Mouse (Mus musculus) midbrain, embryonic 15.5 days (tissue): ENCODE measurements at regions not wholly inside any gene's neighbourhood (a gene's known extent, or its start where the extent isn't known, plus 50 kb on each side); places are given as distances from the start of the nearest gene placed in this dataset.

Experiments
- ATAC-seq: fragments of 200-750 bp; cut with Nextera tagmentation; replicated peaks from 2 replicates; pipeline ENCODE4 v1.8.0; 2017; ENCODE audit warnings: moderate TSS enrichment
- H3K27ac ChIP-seq: fragments of 300-500 bp; sonication (generic); 2 replicates; pipeline ENCODE4 v1.5.1; 2015; ENCODE audit warnings: mild to moderate bottlenecking, inconsistent platforms
- H3K27me3 ChIP-seq: fragments of 300-500 bp; sonication (generic); replicated peaks from 2 replicates; pipeline ENCODE4 v1.6.1; 2015; ENCODE audit warnings: inconsistent platforms
- H3K36me3 ChIP-seq: fragments of 300-500 bp; sonication (generic); replicated peaks from 2 replicates; pipeline ENCODE4 v1.6.1; 2015; ENCODE audit warnings: inconsistent platforms
- H3K4me1 ChIP-seq: fragments of 300-500 bp; sonication (generic); 2 replicates; pipeline ENCODE4 v1.6.1; 2015; ENCODE audit warnings: inconsistent platforms
- H3K4me2 ChIP-seq: fragments of 300-500 bp; sonication (generic); 2 replicates; pipeline ENCODE4 v1.6.1; 2015; ENCODE audit warnings: inconsistent platforms, mild to moderate bottlenecking, moderate library complexity
- H3K4me3 ChIP-seq: fragments of 300-500 bp; sonication (generic); 2 replicates; pipeline ENCODE4 v1.5.1; 2015; ENCODE audit warnings: mild to moderate bottlenecking, inconsistent platforms
- H3K9ac ChIP-seq: fragments of 300-500 bp; sonication (generic); 2 replicates; pipeline ENCODE4 v1.6.1; 2015; ENCODE audit warnings: mild to moderate bottlenecking, inconsistent platforms
- H3K9me3 ChIP-seq: fragments of 300-500 bp; sonication (generic); 2 replicates; pipeline ENCODE4 v1.6.1; 2016; ENCODE audit warnings: inconsistent platforms
- WGBS: fragments of 180-500 bp; shearing (Covaris S2); methylation state at CpG from one replicate; pipeline ENCODE4 v1.1.7; 2015; ENCODE audit warnings: mixed read lengths; 5-methylcytosine and 5-hydroxymethylcytosine counted together

DNA sequence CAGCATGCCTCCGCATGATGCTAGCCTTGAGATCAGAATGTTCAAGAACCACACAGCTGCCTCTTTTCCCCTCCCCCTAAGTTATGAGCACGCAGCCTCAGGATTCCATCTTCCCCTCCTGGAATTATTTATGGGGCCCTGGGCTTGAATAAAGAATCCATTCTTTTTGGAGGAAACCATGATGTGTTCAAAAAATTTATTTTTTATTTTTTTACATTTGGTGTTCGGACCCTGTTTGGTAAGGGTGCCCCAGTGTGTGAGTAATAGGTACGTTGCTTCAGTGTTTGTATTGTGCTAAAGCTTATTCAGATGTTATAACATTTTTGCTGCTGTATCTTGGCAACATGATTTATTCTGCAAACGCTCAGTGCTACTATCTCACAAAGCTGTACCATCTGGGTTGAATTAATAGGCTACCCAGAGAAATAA lies 147.8 kb upstream of the Tox3 start:
- Histone ChIP-seq H3K4me2 (peak overlapping the region; percentile 43), H3K4me3 (no peak overlapping the region), H3K9ac (no peak overlapping the region), H3K4me1 (peaks cover 45% of the 10 kb centered on the region), H3K27me3 (no peaks in the 10 kb centered on the region), H3K9me3 (no peaks in the 10 kb centered on the region), H3K27ac (peak overlapping the region; percentile 88), H3K36me3 (no peaks in the 10 kb centered on the region)
- WGBS = 6% methylated on average over 5 of the region's 5 CpGs
- ATAC-seq = peak; percentile 68

DNA sequence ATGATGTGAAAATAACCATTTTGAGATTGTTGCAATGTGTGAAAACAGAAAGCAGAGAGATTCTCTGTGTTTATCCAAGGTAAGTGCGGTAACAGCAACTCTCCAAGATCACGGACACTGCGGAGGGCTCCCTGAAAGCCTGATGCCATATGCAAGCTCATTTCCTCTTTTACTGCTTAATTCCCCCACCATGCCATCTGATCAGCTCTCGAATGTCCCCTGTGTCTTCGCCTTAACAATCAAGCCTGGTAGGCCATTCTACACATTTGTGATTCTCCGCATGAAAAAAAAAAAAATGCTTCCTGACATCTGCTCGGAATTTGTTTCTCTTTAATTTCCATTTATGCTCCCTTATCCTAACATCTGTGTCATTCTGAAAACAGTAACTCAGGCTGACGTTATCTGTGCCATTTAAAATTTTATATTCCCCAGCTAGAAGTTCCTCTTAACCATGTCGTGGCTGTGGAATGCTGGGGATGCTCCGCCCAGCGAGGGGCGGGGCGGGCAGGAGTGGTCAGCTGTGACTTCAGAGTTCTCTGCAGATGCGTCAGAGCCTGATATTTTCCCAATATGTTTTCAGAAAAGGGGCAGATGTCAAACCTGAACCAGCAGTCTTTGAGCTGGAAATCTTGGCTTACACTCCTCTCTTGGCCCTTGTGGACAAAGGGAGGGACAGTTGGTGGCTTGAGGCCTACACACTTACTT lies 144.5 kb upstream of the Tox3 start:
- Histone ChIP-seq H3K9me3 (no peaks in the 10 kb centered on the region), H3K27me3 (no peaks in the 10 kb centered on the region), H3K4me2 (no peak overlapping the region), H3K27ac (no peak overlapping the region), H3K36me3 (no peaks in the 10 kb centered on the region), H3K4me3 (no peak overlapping the region), H3K4me1 (peaks cover 46% of the 10 kb centered on the region), H3K9ac (no peak overlapping the region)
- 42% methylated on average over 14 of the region's 14 CpGs for WGBS
- no peak for ATAC-seq

DNA sequence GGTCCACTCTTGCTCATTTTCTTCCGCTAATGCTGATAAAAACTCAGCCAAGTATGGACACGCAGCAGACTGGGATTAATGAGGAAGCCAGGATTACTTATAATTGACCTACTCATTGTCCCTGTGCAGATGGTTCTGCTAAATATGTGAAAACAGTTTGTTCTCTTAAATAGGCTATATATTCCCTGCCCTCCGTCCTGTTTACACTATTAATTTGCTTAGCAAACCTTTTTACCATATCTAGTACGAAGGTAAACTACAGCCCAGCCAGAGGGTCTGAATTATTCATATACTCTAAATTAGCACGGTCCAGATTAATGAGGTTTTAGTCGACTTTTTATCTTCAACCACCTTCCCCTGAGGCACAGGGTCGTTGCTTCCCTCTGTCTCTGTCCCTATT lies 143.5 kb upstream of the Tox3 start:
- Histone ChIP-seq H3K9ac (no peak overlapping the region), H3K27ac (no peak overlapping the region), H3K36me3 (no peaks in the 10 kb centered on the region), H3K4me2 (no peak overlapping the region), H3K4me1 (peaks cover 37% of the 10 kb centered on the region), H3K27me3 (no peaks in the 10 kb centered on the region), H3K9me3 (no peaks in the 10 kb centered on the region), H3K4me3 (no peak overlapping the region)
- WGBS = 20% methylated on average over 7 of the region's 7 CpGs
- no peak for ATAC-seq

DNA sequence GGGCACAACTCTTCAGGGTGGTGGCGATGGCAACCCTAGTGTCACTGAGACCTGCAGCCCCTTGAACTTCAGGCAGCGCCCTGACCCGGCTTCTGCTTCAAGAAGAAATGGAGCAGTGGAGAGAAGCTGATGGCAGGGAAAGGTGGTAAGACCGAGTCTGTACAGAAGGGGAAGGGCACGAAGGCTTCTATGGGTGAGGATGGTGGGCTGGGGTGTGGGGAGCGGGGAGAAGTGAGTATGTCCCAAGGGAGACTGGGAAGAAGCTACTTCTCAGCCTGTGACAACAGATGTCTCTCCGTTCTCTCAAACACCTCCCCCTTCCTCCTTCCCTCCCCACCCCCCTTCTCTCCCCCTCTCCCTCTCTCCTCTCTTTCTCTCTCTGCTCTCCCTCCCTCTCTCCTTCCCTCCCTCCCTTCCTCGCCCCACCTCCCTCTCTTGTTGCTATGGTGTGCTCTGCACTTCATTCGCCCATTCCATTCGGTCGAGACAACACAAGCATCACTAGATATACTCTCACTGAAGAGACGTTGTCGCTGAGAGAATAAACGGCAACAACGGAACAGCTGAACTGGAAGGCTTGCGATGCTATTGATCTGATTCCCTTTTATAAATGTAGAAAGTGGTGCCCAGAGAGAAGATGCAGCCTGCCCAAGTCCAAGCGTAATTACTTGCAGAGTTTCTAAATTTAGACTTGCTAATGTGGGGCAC lies 142.7 kb upstream of the Tox3 start:
- no peak overlapping the region for H3K9ac ChIP-seq
- no peaks in the 10 kb centered on the region for H3K9me3 ChIP-seq
- no peaks in the 10 kb centered on the region for H3K36me3 ChIP-seq
- H3K4me1 ChIP-seq = peaks cover 31% of the 10 kb centered on the region
- no peaks in the 10 kb centered on the region for H3K27me3 ChIP-seq
- WGBS = 48% methylated on average over 17 of the region's 17 CpGs
- H3K4me2 ChIP-seq = peak overlapping the region; percentile 10
- ATAC-seq = peak; percentile 59; the same call in 1 of the 2 replicates
- no peak overlapping the region for H3K27ac ChIP-seq
- H3K4me3 ChIP-seq = no peak overlapping the region

DNA sequence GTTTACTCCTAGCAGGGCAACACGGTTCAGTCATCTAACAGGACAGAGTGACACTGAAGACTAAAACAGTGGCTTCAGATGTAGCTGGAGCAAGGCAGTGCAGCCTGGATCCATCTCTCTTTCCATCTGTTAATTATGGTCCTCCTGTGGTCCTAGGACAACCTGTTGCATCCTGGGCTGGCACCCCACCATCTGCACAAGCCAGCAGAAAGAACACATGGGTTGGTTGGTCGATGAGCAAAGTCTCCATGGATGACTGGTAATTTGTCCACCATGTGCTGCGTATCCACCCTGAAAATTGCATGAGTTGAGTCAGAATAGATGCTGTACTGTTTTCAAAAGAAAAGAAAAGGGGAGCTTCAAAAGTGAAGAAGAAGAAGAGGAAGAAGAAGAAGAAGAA lies 138.4 kb upstream of the Tox3 start:
- H3K4me1 ChIP-seq = peaks cover 10% of the 10 kb centered on the region
- no peak overlapping the region for H3K27ac ChIP-seq
- no peak overlapping the region for H3K4me2 ChIP-seq
- ATAC-seq = no peak
- H3K4me3 ChIP-seq = no peak overlapping the region
- WGBS = 90% methylated on average over 3 of the region's 3 CpGs
- no peak overlapping the region for H3K9ac ChIP-seq
- no peaks in the 10 kb centered on the region for H3K9me3 ChIP-seq
- H3K27me3 ChIP-seq = no peaks in the 10 kb centered on the region
- no peaks in the 10 kb centered on the region for H3K36me3 ChIP-seq

DNA sequence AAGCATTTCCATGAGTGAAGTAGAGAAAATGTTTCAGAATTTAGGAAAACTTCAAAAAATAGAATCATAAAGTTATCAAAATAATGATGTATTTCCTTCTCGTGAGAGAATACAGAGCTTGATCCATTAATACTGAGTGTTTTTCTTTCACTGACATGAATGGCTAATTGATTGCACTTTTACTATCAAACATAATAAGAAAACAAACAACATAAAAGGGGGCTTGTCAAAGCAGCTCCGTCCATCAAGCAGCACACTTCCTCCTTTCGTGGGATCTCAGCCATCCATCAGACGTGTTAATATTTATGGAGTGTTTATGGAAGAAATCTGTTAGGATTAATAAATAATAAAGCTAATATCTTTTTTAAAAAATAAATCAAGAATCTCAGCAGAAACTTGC lies 130.0 kb upstream of the Tox3 start:
- H3K36me3 ChIP-seq = no peaks in the 10 kb centered on the region
- H3K27ac ChIP-seq = no peak overlapping the region
- ATAC-seq = no peak
- H3K4me1 ChIP-seq = no peaks in the 10 kb centered on the region
- WGBS = 65% methylated on average over 4 of the region's 4 CpGs
- H3K4me3 ChIP-seq = no peak overlapping the region
- no peaks in the 10 kb centered on the region for H3K9me3 ChIP-seq
- H3K9ac ChIP-seq = no peak overlapping the region
- H3K4me2 ChIP-seq = no peak overlapping the region
- no peaks in the 10 kb centered on the region for H3K27me3 ChIP-seq

- Histone ChIP-seq H3K4me2 (no peak overlapping the region), H3K9ac (no peak overlapping the region), H3K4me1 (no peaks in the 10 kb centered on the region), H3K27me3 (no peaks in the 10 kb centered on the region), H3K27ac (no peak overlapping the region), H3K4me3 (no peak overlapping the region), H3K9me3 (no peaks in the 10 kb centered on the region), H3K36me3 (no peaks in the 10 kb centered on the region)
- no peak for ATAC-seq
- 90% methylated on average over 7 of the region's 7 CpGs for WGBS
These were observed 125.9 kb upstream of the Tox3 start for GRCm38 (mm10) chr8:90474066-90474465.

DNA sequence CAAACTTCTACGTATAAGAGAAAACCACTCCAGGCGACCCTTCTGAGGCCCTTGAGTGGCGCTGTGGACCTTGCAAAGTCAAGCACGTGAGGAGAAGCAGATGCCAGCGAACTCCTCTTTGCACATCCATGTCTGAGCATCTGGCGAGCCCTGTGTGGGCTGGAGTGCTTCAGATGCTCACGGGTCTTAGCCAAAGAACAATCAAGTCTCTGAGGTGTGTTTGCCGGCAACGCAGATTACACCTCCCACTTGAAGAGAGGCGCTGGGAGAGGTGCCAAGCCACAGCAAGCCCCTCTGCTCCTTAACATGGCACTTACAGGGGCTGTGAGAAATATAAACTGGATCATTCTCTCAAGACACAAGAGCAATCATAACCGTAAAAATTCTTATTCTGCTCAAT lies 122.7 kb upstream of the Tox3 start:
- Histone ChIP-seq H3K27ac (no peak overlapping the region), H3K36me3 (no peaks in the 10 kb centered on the region), H3K4me2 (no peak overlapping the region), H3K4me1 (no peaks in the 10 kb centered on the region), H3K9ac (no peak overlapping the region), H3K27me3 (no peaks in the 10 kb centered on the region), H3K9me3 (no peaks in the 10 kb centered on the region), H3K4me3 (no peak overlapping the region)
- 78% methylated on average over 11 of the region's 11 CpGs for WGBS
- ATAC-seq = no peak

DNA sequence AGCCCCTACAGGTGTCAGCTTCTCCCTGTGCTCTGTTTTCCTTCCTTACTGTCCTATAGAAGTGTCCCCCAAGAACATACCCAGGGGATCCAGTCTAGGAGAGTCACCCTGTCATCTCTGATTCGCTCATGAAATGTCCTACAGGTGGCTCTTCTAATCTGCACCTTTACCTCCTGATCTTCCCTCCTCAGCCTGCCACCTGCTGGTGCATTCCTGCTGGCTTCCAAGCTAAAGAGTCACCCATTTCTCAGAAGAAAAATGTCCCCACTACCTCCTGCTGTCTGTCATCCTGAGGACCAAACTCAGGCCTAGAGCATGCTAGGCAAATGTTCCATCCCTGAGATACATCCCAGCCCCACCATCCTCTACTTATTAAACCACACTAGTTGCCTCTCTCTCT lies 115.6 kb upstream of the Tox3 start:
- H3K36me3 ChIP-seq = no peaks in the 10 kb centered on the region
- no peak overlapping the region for H3K27ac ChIP-seq
- no peaks in the 10 kb centered on the region for H3K27me3 ChIP-seq
- no peak overlapping the region for H3K4me2 ChIP-seq
- no peak overlapping the region for H3K9ac ChIP-seq
- WGBS = 43% methylated on average over 1 of the region's 1 CpGs
- no peaks in the 10 kb centered on the region for H3K4me1 ChIP-seq
- ATAC-seq = no peak
- no peak overlapping the region for H3K4me3 ChIP-seq
- H3K9me3 ChIP-seq = no peaks in the 10 kb centered on the region

GRCm38 (mm10) chr8:90455321-90455720 lies 107.2 kb upstream of the Tox3 start:
- no peak overlapping the region for H3K27ac ChIP-seq
- no peak for ATAC-seq
- H3K9me3 ChIP-seq = no peaks in the 10 kb centered on the region

GRCm38 (mm10) chr8:90454130-90454529 lies 106.0 kb upstream of the Tox3 start:
- Histone ChIP-seq H3K4me2 (no peak overlapping the region), H3K27me3 (no peaks in the 10 kb centered on the region), H3K36me3 (no peaks in the 10 kb centered on the region), H3K27ac (0 out of 2 replicates have a peak overlapping the region, but pooled peaks have one; percentile 38), H3K4me3 (no peak overlapping the region), H3K9me3 (no peaks in the 10 kb centered on the region), H3K9ac (no peak overlapping the region), H3K4me1 (peaks cover 20% of the 10 kb centered on the region)
- WGBS = 19% methylated on average over 5 of the region's 5 CpGs
- ATAC-seq = no peak

More at GRCm38 (mm10) chr8:90455321-90455720, 107.2 kb upstream of the Tox3 start:
- Histone ChIP-seq H3K36me3 (no peaks in the 10 kb centered on the region), H3K27me3 (no peaks in the 10 kb centered on the region), H3K4me2 (no peak overlapping the region), H3K4me1 (peaks cover 11% of the 10 kb centered on the region), H3K9ac (no peak overlapping the region), H3K4me3 (no peak overlapping the region)
- WGBS = 84% methylated on average over 2 of the region's 2 CpGs

DNA sequence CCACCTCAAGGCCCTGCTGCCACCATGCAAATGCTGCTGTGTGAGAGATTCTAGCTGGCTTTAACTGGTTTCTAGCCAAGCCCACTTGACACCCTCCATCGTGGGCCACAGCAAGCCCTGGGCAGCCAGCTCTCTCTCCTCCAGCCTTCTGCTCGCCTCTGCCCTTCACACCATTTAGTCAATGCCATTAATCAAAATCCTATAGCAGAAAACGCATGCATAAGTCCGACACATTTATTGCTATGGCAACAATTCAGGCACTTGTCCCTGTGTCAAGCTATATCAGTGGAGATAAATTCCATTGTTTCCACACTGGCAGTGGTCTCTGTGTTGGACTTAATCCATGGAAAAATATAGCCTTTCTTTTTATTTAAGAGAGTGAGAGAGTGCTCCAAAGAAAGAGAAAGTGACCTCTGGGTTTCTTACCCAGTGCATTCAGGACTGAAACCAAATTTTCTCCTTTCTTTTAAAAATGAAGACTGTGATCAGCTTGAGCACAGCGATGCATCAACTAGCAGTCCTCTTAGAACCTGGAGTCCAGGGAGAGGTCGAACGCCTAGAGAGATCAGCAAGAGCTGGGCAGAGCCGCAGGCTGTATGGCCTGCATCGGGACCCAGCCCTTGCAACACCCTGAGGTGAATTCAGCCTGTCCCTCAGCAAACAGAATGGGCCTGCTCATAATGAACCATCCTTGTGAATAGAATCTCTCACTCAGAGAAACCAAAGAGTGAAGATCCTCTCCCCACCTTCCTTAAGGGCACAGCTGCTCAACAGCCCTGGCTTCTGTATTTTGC lies 93.1 kb upstream of the Tox3 start:
- peak overlapping the region; percentile 71 for H3K27ac ChIP-seq
- peak; percentile 45; the same call in 1 of the 2 replicates for ATAC-seq
- no peaks in the 10 kb centered on the region for H3K27me3 ChIP-seq
- no peak overlapping the region for H3K4me3 ChIP-seq
- no peak overlapping the region for H3K4me2 ChIP-seq
- no peaks in the 10 kb centered on the region for H3K9me3 ChIP-seq
- no peaks in the 10 kb centered on the region for H3K36me3 ChIP-seq
- H3K9ac ChIP-seq = no peak overlapping the region
- 22% methylated on average over 9 of the region's 9 CpGs for WGBS
- peaks cover 20% of the 10 kb centered on the region for H3K4me1 ChIP-seq
